Mouse (Mus musculus): Measurements from ENCODE around the gene Ebf1.

Ebf1 gene

GRCm38 (mm10) chr11:44777331-44778310, 160.5 kb downstream of the Ebf1 start:
- no peak for DNase-seq (ENCODE audit: low read depth)

GRCm38 (mm10) chr11:44779030-44779429, 161.9 kb downstream of the Ebf1 start:
- no peak for DNase-seq (ENCODE audit: low read depth)

GRCm38 (mm10) chr11:44784255-44785029, 167.3 kb downstream of the Ebf1 start:
- DNase-seq (ENCODE audit: low read depth): no peak

- no peak for DNase-seq (ENCODE audit: low read depth)
Measured at GRCm38 (mm10) chr11:44785063-44785462, 167.9 kb downstream of the Ebf1 start.

GRCm38 (mm10) chr11:44785479-44785878, 168.4 kb downstream of the Ebf1 start:
- no peak for DNase-seq (ENCODE audit: low read depth)

GRCm38 (mm10) chr11:44788003-44788402, 170.9 kb downstream of the Ebf1 start:
- no peak for DNase-seq (ENCODE audit: low read depth)

- no peak for DNase-seq (ENCODE audit: low read depth)
Measured at GRCm38 (mm10) chr11:44792816-44793215, 175.7 kb downstream of the Ebf1 start.

- DNase-seq (ENCODE audit: low read depth): no peak
Measured at GRCm38 (mm10) chr11:44794883-44795282, 177.8 kb downstream of the Ebf1 start.

- no peak for DNase-seq (ENCODE audit: low read depth)
Measured at GRCm38 (mm10) chr11:44795767-44796166, 178.7 kb downstream of the Ebf1 start.

GRCm38 (mm10) chr11:44798270-44798669, 181.2 kb downstream of the Ebf1 start:
- no peak for DNase-seq (ENCODE audit: low read depth)

GRCm38 (mm10) chr11:44804046-44804445, 186.9 kb downstream of the Ebf1 start:
- DNase-seq (ENCODE audit: low read depth): no peak

GRCm38 (mm10) chr11:44806589-44806988, 189.5 kb downstream of the Ebf1 start:
- DNase-seq (ENCODE audit: low read depth): no peak

GRCm38 (mm10) chr11:44808855-44809546, 191.9 kb downstream of the Ebf1 start:
- DNase-seq (ENCODE audit: low read depth): no peak

GRCm38 (mm10) chr11:44811007-44811406, 193.9 kb downstream of the Ebf1 start:
- DNase-seq (ENCODE audit: low read depth): no peak

GRCm38 (mm10) chr11:44812193-44812746, 195.2 kb downstream of the Ebf1 start:
- DNase-seq (ENCODE audit: low read depth): no peak

- DNase-seq (ENCODE audit: low read depth): no peak
Measured at GRCm38 (mm10) chr11:44813534-44813933, 196.4 kb downstream of the Ebf1 start.

- DNase-seq (ENCODE audit: low read depth): no peak
Measured at GRCm38 (mm10) chr11:44814847-44815246, 197.7 kb downstream of the Ebf1 start.

GRCm38 (mm10) chr11:44815991-44816390, 198.9 kb downstream of the Ebf1 start:
- no peak for DNase-seq (ENCODE audit: low read depth)

GRCm38 (mm10) chr11:44822312-44822711, 205.2 kb downstream of the Ebf1 start:
- no peak for DNase-seq (ENCODE audit: low read depth)

GRCm38 (mm10) chr11:44832227-44832939, 215.3 kb downstream of the Ebf1 start:
- DNase-seq (ENCODE audit: low read depth): no peak

- DNase-seq (ENCODE audit: low read depth): no peak
Measured at GRCm38 (mm10) chr11:44832940-44833254, 215.8 kb downstream of the Ebf1 start.
